Mouse (Mus musculus) forebrain, embryonic 13.5 days (tissue): Measurements from ENCODE around the gene Fa2h. TPM values are rescaled to one million over a fixed set of nuclear protein-coding genes. Genes with fewer than 3 reads are reported as not detected.

Experiments
- ATAC-seq: fragments of 200-750 bp; cut with Nextera tagmentation; 2 replicates; pipeline ENCODE4 v1.8.0; 2017
- H3K27ac ChIP-seq: fragments of 300-500 bp; sonication (generic); 2 replicates; pipeline ENCODE4 v1.5.1; 2015; ENCODE audit warnings: inconsistent platforms, mild to moderate bottlenecking, moderate library complexity
- H3K27me3 ChIP-seq: fragments of 300-500 bp; sonication (generic); 2 replicates; pipeline ENCODE4 v1.6.1; 2015; ENCODE audit warnings: mild to moderate bottlenecking, inconsistent platforms
- H3K36me3 ChIP-seq: fragments of 300-500 bp; sonication (generic); 2 replicates; pipeline ENCODE4 v1.6.1; 2015; ENCODE audit warnings: mild to moderate bottlenecking, inconsistent platforms; ENCODE audit not compliant: poor library complexity, severe bottlenecking
- H3K4me1 ChIP-seq: fragments of 300-500 bp; sonication (generic); 2 replicates; pipeline ENCODE4 v1.6.1; 2015; ENCODE audit warnings: inconsistent platforms
- H3K4me2 ChIP-seq: fragments of 300-500 bp; sonication (generic); 2 replicates; pipeline ENCODE4 v1.6.1; 2015; ENCODE audit warnings: inconsistent platforms, mild to moderate bottlenecking, moderate library complexity
- H3K4me3 ChIP-seq: fragments of 300-500 bp; sonication (generic); 2 replicates; pipeline ENCODE4 v1.5.1; 2015; ENCODE audit warnings: mild to moderate bottlenecking, inconsistent platforms
- H3K9ac ChIP-seq: fragments of 300-500 bp; sonication (generic); 2 replicates; pipeline ENCODE4 v1.6.1; 2015; ENCODE audit warnings: mild to moderate bottlenecking, inconsistent platforms
- H3K9me3 ChIP-seq: fragments of 300-500 bp; sonication (generic); replicated peaks from 2 replicates; pipeline ENCODE4 v1.6.1; 2016; ENCODE audit warnings: inconsistent platforms
- WGBS: fragments of 180-500 bp; shearing (Covaris S2); methylation state at CpG from one replicate; pipeline ENCODE4 v1.1.7; 2015; 5-methylcytosine and 5-hydroxymethylcytosine counted together
- polyA plus RNA-seq: library from polyadenylated mRNA; unstranded; fragments of >200 nt; fragmentation: Nextera tagmentation; extraction: Ambion mirVana; gene quantifications from 2 replicates; pipeline ENCODE4 v1.2.1, GENCODE M21; 2015

Fa2h gene
- polyA plus RNA-seq, 1 experiment from 2014 or later = not detected

DNA sequence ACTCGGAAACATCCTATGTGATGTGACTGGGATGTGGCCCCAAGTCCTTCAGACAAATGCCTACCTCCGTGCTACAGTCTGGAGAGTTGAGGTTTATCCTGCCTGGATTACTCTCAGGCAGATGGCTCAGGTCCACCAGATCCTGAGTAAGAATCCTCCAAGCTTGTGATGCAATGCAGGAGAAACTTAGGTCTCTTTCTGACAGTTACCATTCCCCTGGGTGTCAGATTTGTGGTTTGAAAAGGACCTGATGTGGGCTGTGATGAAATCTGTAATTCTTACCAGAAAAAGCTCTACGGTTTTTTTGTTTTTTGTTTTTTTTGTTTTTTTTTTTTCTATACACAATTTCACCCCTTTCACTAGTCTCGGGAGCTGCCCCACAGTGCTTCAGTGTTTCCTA is 4.0 kb downstream of the Fa2h start:
- Histone ChIP-seq H3K4me1 (peaks cover 10% of the 10 kb centered on the region), H3K27me3 (peaks cover 57% of the 10 kb centered on the region), H3K36me3 (no peaks in the 10 kb centered on the region), H3K27ac (no peak overlapping the region), H3K9ac (no peak overlapping the region), H3K4me3 (no peak overlapping the region), H3K9me3 (no peaks in the 10 kb centered on the region), H3K4me2 (no peak overlapping the region)
- WGBS = 91% methylated on average over 4 of the region's 4 CpGs
- no peak for ATAC-seq

- H3K4me2 ChIP-seq = no peak overlapping the region
- no peaks in the 10 kb centered on the region for H3K4me1 ChIP-seq
- no peak overlapping the region for H3K27ac ChIP-seq
- peaks cover 23% of the 10 kb centered on the region for H3K27me3 ChIP-seq
- H3K4me3 ChIP-seq = no peak overlapping the region
- H3K9me3 ChIP-seq = no peaks in the 10 kb centered on the region
- H3K9ac ChIP-seq = no peak overlapping the region
- H3K36me3 ChIP-seq = no peaks in the 10 kb centered on the region
- no peak for ATAC-seq
- WGBS = 80% methylated on average over 9 of the region's 9 CpGs
Observed at GRCm38 (mm10) chr8:111385915-111386314, 7.7 kb downstream of the Fa2h start.

DNA sequence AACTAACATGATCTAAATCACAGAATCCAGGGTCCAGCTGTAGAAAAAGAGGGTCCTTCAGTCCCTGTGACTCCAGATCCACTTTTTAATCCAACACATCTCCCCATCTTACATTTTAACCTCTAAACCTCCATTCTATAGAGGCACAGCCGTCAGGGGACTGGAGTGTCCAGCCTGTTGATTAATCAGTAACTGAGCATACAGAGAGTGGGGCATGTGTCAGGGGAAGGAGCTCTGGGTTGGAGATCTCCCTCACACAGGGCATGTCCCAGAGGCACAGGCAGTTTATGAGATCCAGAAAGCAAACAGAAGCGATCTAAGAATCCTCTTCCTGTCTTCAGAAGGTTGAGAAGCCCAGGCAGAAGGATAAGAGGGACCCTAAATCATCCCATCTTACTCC is 9.0 kb downstream of the Fa2h start:
- 59% methylated on average over 2 of the region's 2 CpGs for WGBS
- ATAC-seq = no peak
- H3K9me3 ChIP-seq = no peaks in the 10 kb centered on the region

GRCm38 (mm10) chr8:111375192-111375591 is 18.4 kb downstream of the Fa2h start:
- no peak overlapping the region for H3K9ac ChIP-seq
- 67% methylated on average over 6 of the region's 6 CpGs for WGBS
- no peak for ATAC-seq

More for the DNA sequence above, 9.0 kb downstream of the Fa2h start:
- Histone ChIP-seq H3K9ac (no peak overlapping the region), H3K27ac (no peak overlapping the region), H3K36me3 (no peaks in the 10 kb centered on the region), H3K27me3 (0 out of 2 replicates have a peak, but pooled peaks cover 12% of the 10 kb centered on the region), H3K4me2 (no peak overlapping the region), H3K4me1 (no peaks in the 10 kb centered on the region), H3K4me3 (no peak overlapping the region)

GRCm38 (mm10) chr8:111369711-111370110 is 23.9 kb downstream of the Fa2h start:
- Histone ChIP-seq H3K36me3 (no peaks in the 10 kb centered on the region), H3K9me3 (no peaks in the 10 kb centered on the region), H3K4me1 (no peaks in the 10 kb centered on the region), H3K4me2 (no peak overlapping the region), H3K27me3 (no peaks in the 10 kb centered on the region), H3K4me3 (no peak overlapping the region), H3K9ac (no peak overlapping the region), H3K27ac (no peak overlapping the region)
- ATAC-seq = no peak
- WGBS = 94% methylated on average over 9 of the region's 9 CpGs

More at GRCm38 (mm10) chr8:111375192-111375591, 18.4 kb downstream of the Fa2h start:
- Histone ChIP-seq H3K27ac (no peak overlapping the region), H3K4me2 (no peak overlapping the region), H3K4me3 (no peak overlapping the region), H3K4me1 (0 out of 2 replicates have a peak, but pooled peaks cover 3% of the 10 kb centered on the region), H3K36me3 (no peaks in the 10 kb centered on the region), H3K9me3 (no peaks in the 10 kb centered on the region), H3K27me3 (no peaks in the 10 kb centered on the region)

- Histone ChIP-seq H3K4me1 (no peaks in the 10 kb centered on the region), H3K4me2 (no peak overlapping the region), H3K4me3 (no peak overlapping the region), H3K27ac (no peak overlapping the region), H3K9me3 (no peaks in the 10 kb centered on the region), H3K9ac (no peak overlapping the region), H3K36me3 (no peaks in the 10 kb centered on the region), H3K27me3 (no peaks in the 10 kb centered on the region)
- no peak for ATAC-seq
- WGBS = 91% methylated on average over 8 of the region's 8 CpGs
Observed at GRCm38 (mm10) chr8:111367350-111367749, 26.3 kb downstream of the Fa2h start.

- no peak overlapping the region for H3K27ac ChIP-seq
- H3K36me3 ChIP-seq = no peaks in the 10 kb centered on the region
- ATAC-seq = no peak
- no peaks in the 10 kb centered on the region for H3K4me1 ChIP-seq
- no peaks in the 10 kb centered on the region for H3K9me3 ChIP-seq
- H3K4me2 ChIP-seq = no peak overlapping the region
- no peak overlapping the region for H3K4me3 ChIP-seq
- WGBS = 46% methylated on average over 14 of the region's 14 CpGs
- H3K9ac ChIP-seq = no peak overlapping the region
- no peaks in the 10 kb centered on the region for H3K27me3 ChIP-seq
Observed at GRCm38 (mm10) chr8:111366610-111367234, 26.9 kb downstream of the Fa2h start.

DNA sequence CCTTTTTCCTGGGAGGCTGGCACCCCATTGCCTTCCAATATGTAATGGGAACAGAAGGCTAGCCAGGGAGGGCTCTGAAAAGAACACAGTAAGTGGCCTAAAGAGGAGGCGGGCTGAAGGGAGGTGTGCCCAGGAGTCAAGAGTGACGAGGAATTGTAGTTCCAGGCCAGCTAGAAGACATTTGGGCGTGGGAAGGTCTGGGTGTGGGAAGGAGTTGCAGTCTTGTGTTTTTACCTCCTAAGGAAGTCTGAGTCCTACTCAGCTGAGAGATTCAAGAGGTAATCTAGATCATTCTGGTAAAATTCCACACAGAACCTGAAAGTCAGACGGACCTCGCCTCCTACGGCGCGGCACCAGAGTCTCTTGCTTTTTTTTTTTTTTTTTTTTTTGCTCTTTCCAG is 30.1 kb downstream of the Fa2h start:
- H3K4me3 ChIP-seq = no peak overlapping the region
- H3K4me1 ChIP-seq = no peaks in the 10 kb centered on the region
- no peak overlapping the region for H3K4me2 ChIP-seq
- no peak for ATAC-seq
- no peak overlapping the region for H3K27ac ChIP-seq
- no peaks in the 10 kb centered on the region for H3K9me3 ChIP-seq
- H3K27me3 ChIP-seq = no peaks in the 10 kb centered on the region
- H3K9ac ChIP-seq = no peak overlapping the region
- 72% methylated on average over 8 of the region's 8 CpGs for WGBS
- H3K36me3 ChIP-seq = no peaks in the 10 kb centered on the region

- WGBS = 64% methylated on average over 7 of the region's 7 CpGs
- H3K4me1 ChIP-seq = no peaks in the 10 kb centered on the region
- no peak overlapping the region for H3K4me2 ChIP-seq
- H3K27ac ChIP-seq = no peak overlapping the region
- no peak for ATAC-seq
- no peak overlapping the region for H3K4me3 ChIP-seq
- H3K9me3 ChIP-seq = no peaks in the 10 kb centered on the region
- no peak overlapping the region for H3K9ac ChIP-seq
- no peaks in the 10 kb centered on the region for H3K36me3 ChIP-seq
- no peaks in the 10 kb centered on the region for H3K27me3 ChIP-seq
Observed at GRCm38 (mm10) chr8:111360579-111361209, 32.9 kb downstream of the Fa2h start.

- Histone ChIP-seq H3K27me3 (no peaks in the 10 kb centered on the region), H3K36me3 (no peaks in the 10 kb centered on the region)
- WGBS = 66% methylated on average over 5 of the region's 5 CpGs
Observed at GRCm38 (mm10) chr8:111359936-111360335, 33.7 kb downstream of the Fa2h start.

GRCm38 (mm10) chr8:111358905-111359304 is 34.7 kb downstream of the Fa2h start:
- no peak for ATAC-seq
- H3K36me3 ChIP-seq = no peaks in the 10 kb centered on the region
- no peaks in the 10 kb centered on the region for H3K9me3 ChIP-seq
- no peaks in the 10 kb centered on the region for H3K27me3 ChIP-seq
- 53% methylated on average over 1 of the region's 1 CpGs for WGBS
- no peak overlapping the region for H3K4me2 ChIP-seq
- H3K27ac ChIP-seq = no peak overlapping the region
- H3K4me3 ChIP-seq = no peak overlapping the region
- H3K4me1 ChIP-seq = no peaks in the 10 kb centered on the region
- H3K9ac ChIP-seq = no peak overlapping the region

More at GRCm38 (mm10) chr8:111359936-111360335, 33.7 kb downstream of the Fa2h start:
- Histone ChIP-seq H3K9ac (no peak overlapping the region), H3K4me3 (no peak overlapping the region), H3K9me3 (no peaks in the 10 kb centered on the region), H3K4me1 (no peaks in the 10 kb centered on the region), H3K4me2 (no peak overlapping the region), H3K27ac (no peak overlapping the region)
- no peak for ATAC-seq

- Histone ChIP-seq H3K4me1 (no peaks in the 10 kb centered on the region), H3K27me3 (no peaks in the 10 kb centered on the region), H3K9me3 (no peaks in the 10 kb centered on the region), H3K27ac (no peak overlapping the region), H3K36me3 (no peaks in the 10 kb centered on the region), H3K4me2 (no peak overlapping the region), H3K9ac (no peak overlapping the region), H3K4me3 (no peak overlapping the region)
- WGBS = 84% methylated on average over 4 of the region's 4 CpGs
- ATAC-seq = no peak
Observed at GRCm38 (mm10) chr8:111357433-111357832, 36.2 kb downstream of the Fa2h start.

- WGBS = 82% methylated on average over 9 of the region's 9 CpGs
- no peaks in the 10 kb centered on the region for H3K4me1 ChIP-seq
- no peak for ATAC-seq
- H3K9me3 ChIP-seq = no peaks in the 10 kb centered on the region
- no peak overlapping the region for H3K4me3 ChIP-seq
- no peak overlapping the region for H3K9ac ChIP-seq
- no peak overlapping the region for H3K27ac ChIP-seq
- no peak overlapping the region for H3K4me2 ChIP-seq
- H3K36me3 ChIP-seq = no peaks in the 10 kb centered on the region
- H3K27me3 ChIP-seq = no peaks in the 10 kb centered on the region
Observed at GRCm38 (mm10) chr8:111353497-111353896, 40.1 kb downstream of the Fa2h start.
